Mouse (Mus musculus): ENCODE data around the gene B3gnt5. TPM values are rescaled to one million over a fixed set of nuclear protein-coding genes. Genes with fewer than 3 reads are reported as not detected.

Gene B3gnt5
- total and polyA plus RNA-seq, 2 experiments = 0.02 to 0.09 TPM

- 75% methylated on average over 2 of the region's 2 CpGs for WGBS
- Histone ChIP-seq H3K9ac (ENCODE audit: low read depth, low read length) (no peak overlapping the region), H3K27me3 (ENCODE audit: control insufficient read depth, insufficient read depth, low read length) (no peaks in the 10 kb centered on the region), H3K4me1 (ENCODE audit: control insufficient read depth, insufficient read depth, low read length) (no peaks in the 10 kb centered on the region), H3K36me3 (ENCODE audit: control insufficient read depth, insufficient read depth, low read length) (no peaks in the 10 kb centered on the region), H3K27ac (replicated peaks; ENCODE audit: insufficient read depth, low read depth, low read length) (no peak overlapping the region), H3K4me3 (ENCODE audit: insufficient read depth, low read depth, low read length) (no peak overlapping the region), H3K79me2 (ENCODE audit: control insufficient read depth, insufficient read depth, low read length) (no peaks in the 10 kb centered on the region)
- DNase-seq (ENCODE audit: extremely low read depth, low read depth, low spot score) = no peak
- TF ChIP-seq CTCF (IDR thresholded peaks at IDR 0.05; ENCODE audit: low read depth, low read length) (no peak), POLR2A (IDR thresholded peaks at IDR 0.05; ENCODE audit: extremely low read depth, insufficient read depth, low read length) (no peak)
These were observed 58.8 kb downstream of the B3gnt5 start for GRCm38 (mm10) chr16:19818801-19819200.

Other genes with a start within 250 kb of the B3gnt5 start
- not detected in 2 replicates for gene Olfr167, start 237.9 kb upstream of the B3gnt5 start, total RNA-seq (2014; rRNA removed)
- not detected in 2 replicates for gene Olfr167, start 237.9 kb upstream of the B3gnt5 start, polyA plus RNA-seq (2012; rRNA removed)
- not detected in 2 replicates for gene Olfr168, start 224.7 kb upstream of the B3gnt5 start, total RNA-seq (2014; rRNA removed)
- gene Olfr168, start 224.7 kb upstream of the B3gnt5 start, polyA plus RNA-seq (2012; rRNA removed) = not detected in 2 replicates
- gene Olfr169, start 188.4 kb upstream of the B3gnt5 start, total RNA-seq (2014; rRNA removed) = not detected in 2 replicates
- not detected in 2 replicates for gene Olfr169, start 188.4 kb upstream of the B3gnt5 start, polyA plus RNA-seq (2012; rRNA removed)
- gene Olfr170, start 148.3 kb upstream of the B3gnt5 start, total RNA-seq (2014; rRNA removed) = not detected in 2 replicates
- gene Olfr170, start 148.3 kb upstream of the B3gnt5 start, polyA plus RNA-seq (2012; rRNA removed) = not detected in 2 replicates
- gene Olfr171, start 130.3 kb upstream of the B3gnt5 start, total RNA-seq (2014; rRNA removed) = not detected in 2 replicates
- not detected in 2 replicates for gene Olfr171, start 130.3 kb upstream of the B3gnt5 start, polyA plus RNA-seq (2012; rRNA removed)
- gene Lamp3, start 53.8 kb upstream of the B3gnt5 start, total RNA-seq (2014; rRNA removed) = not detected in 2 replicates
- not detected in 2 replicates for gene Lamp3, start 53.8 kb upstream of the B3gnt5 start, polyA plus RNA-seq (2012; rRNA removed)
- gene Klhl6, start 222.8 kb downstream of the B3gnt5 start, total RNA-seq (2014; rRNA removed) = 3.5 TPM in 2 replicates
- gene Klhl6, start 222.8 kb downstream of the B3gnt5 start, polyA plus RNA-seq (2012; rRNA removed) = 0.68 and 1.1 TPM in 2 replicates